Mouse (Mus musculus): Measurements from ENCODE around the gene Cpt1b.

Gene Cpt1b

GRCm38 (mm10) chr15:89425711-89426121 is at the start of gene Cpt1b:
TSS of gene Cpt1b (minus strand) at chr15:89425863.
- WGBS: 60% methylated on average over 6 of the region's 6 CpGs

- WGBS: 88% methylated on average over 7 of the region's 7 CpGs
Observed at GRCm38 (mm10) chr15:89475293-89475600, 49.6 kb upstream of the Cpt1b start.

- WGBS: 92% methylated on average over 19 of the region's 19 CpGs
Observed at GRCm38 (mm10) chr15:89474596-89475292, 49.1 kb upstream of the Cpt1b start.

DNA sequence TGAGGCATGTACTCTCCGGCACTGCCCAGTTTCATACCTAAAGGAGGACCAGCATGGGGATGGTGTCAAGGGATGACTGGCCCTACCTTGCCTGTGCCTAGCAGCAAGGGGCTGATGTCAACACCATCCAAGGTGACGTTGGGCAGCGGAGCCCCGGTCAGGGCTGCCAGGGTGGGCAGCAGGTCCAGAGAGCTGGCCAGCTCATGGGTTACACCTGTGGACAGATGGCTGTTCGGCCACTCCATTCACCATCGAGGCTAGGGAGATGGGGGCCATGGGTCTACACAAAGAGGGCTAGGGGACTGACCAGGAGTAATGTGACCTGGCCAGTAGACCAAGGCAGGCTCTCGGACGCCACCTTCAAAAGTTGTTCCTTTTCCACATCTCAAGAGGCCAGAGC is 48.3 kb upstream of the Cpt1b start:
- 98% methylated on average over 8 of the region's 8 CpGs for WGBS

DNA sequence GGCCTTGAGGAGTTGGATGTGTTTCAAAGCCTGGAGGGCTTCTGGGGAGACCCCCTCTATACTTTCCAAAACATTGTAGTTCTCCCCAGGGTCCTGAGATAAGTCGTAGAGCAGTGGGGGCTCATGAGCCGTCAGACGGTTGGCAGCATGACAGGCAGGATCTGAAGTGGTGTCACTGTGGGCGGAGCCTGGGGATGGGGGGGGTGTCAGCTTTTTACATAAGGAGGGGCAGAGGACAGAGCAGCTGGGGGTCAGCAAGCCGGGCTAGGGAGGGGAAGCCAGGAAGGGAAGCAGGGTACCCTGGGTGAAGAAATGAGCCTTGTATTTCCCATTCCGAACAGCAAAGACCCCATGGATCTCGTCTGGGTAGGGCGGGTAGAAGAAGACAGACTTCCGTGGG is 47.7 kb upstream of the Cpt1b start:
- whole genome bisulfite sequencing: 84% methylated on average over 9 of the region's 9 CpGs

DNA sequence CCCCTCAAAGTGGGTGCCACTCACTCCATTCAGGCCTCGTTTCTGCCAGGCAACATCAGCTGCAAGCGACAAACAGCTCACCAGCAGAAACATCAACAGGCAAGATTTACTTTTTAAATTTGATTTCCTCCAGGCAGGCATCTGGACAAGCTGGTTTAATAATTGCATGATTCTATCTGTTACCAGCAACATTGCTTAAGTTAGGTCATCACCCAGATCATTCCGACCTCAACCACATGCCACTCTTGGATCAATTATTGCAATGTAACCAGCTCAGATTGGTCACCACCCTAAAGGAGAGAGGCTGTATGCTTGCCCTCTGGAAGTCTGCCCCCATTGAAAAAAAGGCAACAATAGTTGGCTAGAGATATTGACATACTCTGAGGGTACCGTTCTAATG is 45.8 kb upstream of the Cpt1b start:
- WGBS: 85% methylated on average over 4 of the region's 4 CpGs

- 30% methylated on average over 2 of the region's 2 CpGs for WGBS
Observed at GRCm38 (mm10) chr15:89468577-89468976, 42.9 kb upstream of the Cpt1b start.

DNA sequence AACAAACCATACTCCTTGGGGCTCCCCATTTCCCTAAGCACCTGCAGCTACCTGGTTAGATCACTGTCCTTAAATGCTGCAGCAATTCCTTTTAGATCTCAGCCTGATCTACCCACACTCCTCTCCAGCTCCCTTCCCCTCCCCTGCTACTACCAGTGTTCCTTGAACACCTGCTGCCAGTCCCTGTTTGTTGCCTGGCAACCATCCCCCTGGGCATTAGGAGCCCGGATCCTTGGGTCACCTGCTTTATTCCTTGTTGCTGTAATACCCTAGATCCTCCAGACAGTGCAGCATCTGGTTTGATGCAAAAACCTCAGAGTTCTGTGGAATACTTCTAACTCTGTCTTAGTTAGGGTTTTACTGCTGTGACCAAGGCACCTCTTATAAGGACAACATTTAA is 39.4 kb upstream of the Cpt1b start:
- 8% methylated on average over 1 of the region's 1 CpGs for WGBS

GRCm38 (mm10) chr15:89463334-89464235 is 37.9 kb upstream of the Cpt1b start:
- 39% methylated on average over 5 of the region's 5 CpGs for WGBS

DNA sequence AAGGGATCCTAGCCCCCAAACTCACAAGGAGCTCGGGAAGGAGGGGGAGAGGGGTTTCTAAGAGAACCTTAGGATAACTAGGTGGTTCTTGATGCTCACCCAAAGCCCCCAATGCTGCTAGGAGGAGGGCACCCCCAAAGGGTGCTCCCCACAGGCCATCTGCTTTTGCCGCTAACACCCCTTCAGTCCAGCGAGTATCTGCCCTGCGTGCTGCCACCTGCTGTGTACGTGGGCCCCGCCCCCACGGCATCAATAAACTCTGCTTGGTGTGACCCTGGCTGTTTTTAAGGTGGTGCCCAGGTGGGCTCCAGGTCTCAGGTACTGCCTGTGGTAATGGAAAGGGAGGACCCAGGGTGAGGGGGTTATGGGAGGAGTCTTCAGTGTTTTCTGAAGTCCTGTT is 36.5 kb upstream of the Cpt1b start:
- WGBS: 71% methylated on average over 7 of the region's 7 CpGs

DNA sequence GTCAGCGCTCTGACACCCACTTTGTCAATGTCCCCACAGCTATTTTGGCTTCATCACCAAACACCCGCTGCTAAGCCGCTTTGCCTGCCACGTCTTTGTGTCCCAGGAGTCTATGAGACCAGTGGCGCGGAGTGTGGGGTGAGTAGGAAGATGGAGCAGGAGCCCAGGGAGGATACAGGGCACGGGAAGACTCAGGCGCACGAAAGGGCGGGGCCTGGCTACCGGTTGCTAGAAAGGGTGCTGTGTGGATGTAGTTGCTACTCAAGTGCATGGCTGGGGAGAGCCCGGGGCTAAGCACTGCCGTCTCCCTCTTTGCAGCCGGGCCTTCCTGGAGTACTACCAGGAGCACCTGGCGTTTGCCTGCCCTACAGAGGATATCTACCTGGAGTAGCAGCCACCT is 35.7 kb upstream of the Cpt1b start:
- 77% methylated on average over 15 of the region's 15 CpGs for WGBS

DNA sequence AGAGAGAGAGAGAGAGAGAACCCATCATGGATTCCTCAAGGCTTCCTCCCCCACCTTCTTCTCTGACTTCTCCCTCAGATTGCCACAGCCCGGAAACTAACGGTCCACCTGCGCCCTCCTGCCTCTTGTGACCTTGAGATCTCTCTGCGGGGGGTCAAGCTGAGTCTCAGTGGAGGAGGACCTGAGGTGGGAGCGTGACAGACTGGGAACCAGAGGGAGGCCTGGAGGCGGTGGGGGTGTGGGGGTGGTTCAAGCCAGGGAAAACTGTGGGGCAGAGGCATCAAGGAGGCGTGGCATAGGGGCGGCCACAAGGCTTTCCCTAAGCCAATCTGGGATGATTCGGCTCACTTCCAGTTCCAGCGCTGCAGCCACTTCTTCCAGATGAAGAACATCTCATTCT is 34.6 kb upstream of the Cpt1b start:
- 51% methylated on average over 10 of the region's 10 CpGs for WGBS

DNA sequence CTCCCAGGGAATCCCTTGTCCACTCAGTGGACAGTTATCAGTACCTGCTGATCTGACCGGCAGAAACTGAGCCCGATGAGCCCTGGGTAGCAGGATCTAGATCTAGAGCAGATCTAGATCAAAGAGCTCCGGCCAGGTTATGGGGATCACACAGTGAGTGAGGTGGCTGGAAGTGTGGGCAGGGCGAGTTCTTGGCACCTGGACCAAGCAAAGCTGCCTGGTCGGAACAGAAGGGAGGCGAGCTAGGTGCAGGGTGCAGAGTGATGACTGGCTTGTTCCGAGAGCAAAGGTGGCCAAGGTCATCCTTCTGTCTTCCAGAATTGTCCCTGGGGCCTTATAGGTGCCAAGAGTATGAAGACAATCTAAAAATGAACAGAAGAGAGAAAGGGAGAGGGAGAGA is 34.2 kb upstream of the Cpt1b start:
- WGBS: 74% methylated on average over 7 of the region's 7 CpGs

DNA sequence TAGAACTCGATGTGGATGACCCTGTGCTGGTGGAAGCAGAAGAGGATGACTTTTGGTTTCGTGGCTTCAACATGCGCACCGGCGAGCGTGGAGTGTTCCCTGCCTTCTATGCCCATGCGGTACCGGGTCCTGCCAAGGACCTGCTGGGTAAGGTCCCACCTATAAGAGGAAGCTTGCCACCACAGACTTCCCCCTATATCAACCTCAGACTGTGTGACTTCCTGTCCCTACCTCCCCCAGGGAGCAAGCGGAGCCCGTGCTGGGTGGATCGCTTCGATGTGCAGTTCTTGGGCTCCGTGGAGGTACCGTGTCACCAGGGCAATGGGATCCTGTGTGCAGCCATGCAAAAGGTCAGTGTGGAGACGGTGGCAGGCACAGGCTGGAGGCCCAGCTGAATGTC is 33.3 kb upstream of the Cpt1b start:
- 89% methylated on average over 15 of the region's 15 CpGs for WGBS

- 35% methylated on average over 6 of the region's 6 CpGs for WGBS
Observed at GRCm38 (mm10) chr15:89455642-89456041, 30.0 kb upstream of the Cpt1b start.

DNA sequence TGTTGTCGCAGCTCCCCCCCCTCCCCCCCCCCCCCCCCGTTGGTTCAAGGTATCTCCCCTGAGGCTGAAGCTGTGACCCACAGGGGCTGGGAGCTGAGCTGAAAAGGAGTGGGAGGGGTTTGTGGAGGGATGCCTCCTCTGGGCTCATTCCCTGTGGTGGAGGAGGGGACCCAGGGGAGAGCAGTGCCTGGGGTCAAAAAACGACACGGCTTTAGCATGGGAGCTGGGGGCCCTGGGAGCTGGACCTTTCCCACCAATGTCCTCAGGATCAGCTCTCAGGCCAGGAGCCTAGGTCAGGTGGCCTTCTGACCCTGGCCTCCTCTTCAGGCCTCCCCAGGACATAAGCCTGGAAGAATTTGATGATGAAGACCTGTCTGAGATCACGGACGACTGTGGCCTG is 29.2 kb upstream of the Cpt1b start:
- WGBS: 29% methylated on average over 4 of the region's 6 CpGs

- WGBS: 1% methylated on average over 53 of the region's 53 CpGs
Observed at GRCm38 (mm10) chr15:89453865-89454478, 28.3 kb upstream of the Cpt1b start, which contains the start of gene Mapk8ip2. TSS of gene Mapk8ip2 (plus strand) at chr15:89453913.

GRCm38 (mm10) chr15:89452906-89453864 is 27.5 kb upstream of the Cpt1b start:
- 4% methylated on average over 24 of the region's 24 CpGs for WGBS

DNA sequence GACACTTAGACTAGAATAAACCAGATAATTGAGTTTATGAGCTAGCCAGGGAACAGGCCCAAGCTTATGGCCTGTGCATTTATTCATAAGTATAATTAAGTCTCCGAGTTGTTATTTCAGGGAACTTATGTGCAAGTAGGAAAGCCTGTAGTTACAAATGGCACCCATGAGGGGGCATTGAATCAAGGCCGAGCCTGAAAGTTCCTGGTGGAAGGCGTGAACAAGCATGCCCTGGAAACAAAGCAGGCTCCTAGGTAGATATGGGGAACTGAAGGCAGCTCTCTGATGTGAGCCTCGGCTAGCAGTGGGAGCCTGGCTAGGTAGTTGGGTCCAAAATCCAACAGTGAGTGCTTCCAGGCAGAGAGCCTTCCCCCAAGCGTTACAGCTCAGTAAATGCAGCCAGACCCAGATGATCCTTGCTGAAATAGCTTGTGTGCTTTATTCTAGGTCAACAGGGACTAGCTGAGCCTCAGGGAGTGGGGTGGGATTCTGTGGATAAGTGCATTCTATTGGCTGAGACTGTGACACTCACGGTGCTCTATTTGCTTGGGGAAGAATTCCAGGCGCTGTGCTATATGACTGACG is 16.9 kb upstream of the Cpt1b start:
- WGBS: 44% methylated on average over 8 of the region's 8 CpGs

GRCm38 (mm10) chr15:89435878-89436277 is 10.2 kb upstream of the Cpt1b start:
- WGBS: 85% methylated on average over 5 of the region's 5 CpGs

GRCm38 (mm10) chr15:89434136-89434535 is 8.5 kb upstream of the Cpt1b start:
- 84% methylated on average over 3 of the region's 3 CpGs for WGBS
